Mouse (Mus musculus) liver, embryonic 15.5 days (tissue): ENCODE measurements around the gene Spg11. TPM values are rescaled to one million over a fixed set of nuclear protein-coding genes. Genes with fewer than 3 reads are reported as not detected.
"Not testable (repeated sequence)": the region's sequence is repeated elsewhere in the genome, so short reads cannot be mapped to it uniquely, and the experiment has no call there.

Experiments
- ATAC-seq: fragments of 200-750 bp; cut with Nextera tagmentation; 2 replicates; pipeline ENCODE4 v1.8.0; 2017; ENCODE audit warnings: moderate number of reproducible peaks, mild to moderate bottlenecking, moderate library complexity; ENCODE audit not compliant: insufficient read depth
- H3K27ac ChIP-seq: fragments of 300-500 bp; sonication (generic); replicated peaks from 2 replicates; pipeline ENCODE4 v1.5.1; 2015; ENCODE audit warnings: mild to moderate bottlenecking, inconsistent platforms
- H3K27me3 ChIP-seq: fragments of 300-500 bp; sonication (generic); 2 replicates; pipeline ENCODE4 v1.6.1; 2015; ENCODE audit warnings: mild to moderate bottlenecking, inconsistent platforms
- H3K36me3 ChIP-seq: fragments of 300-500 bp; sonication (generic); replicated peaks from 2 replicates; pipeline ENCODE4 v1.6.1; 2015; ENCODE audit warnings: moderate library complexity, mild to moderate bottlenecking, inconsistent platforms
- H3K4me1 ChIP-seq: fragments of 300-500 bp; sonication (generic); replicated peaks from 2 replicates; pipeline ENCODE4 v1.6.1; 2015; ENCODE audit warnings: inconsistent platforms
- H3K4me2 ChIP-seq: fragments of 300-500 bp; sonication (generic); 2 replicates; pipeline ENCODE4 v1.6.1; 2015; ENCODE audit warnings: moderate library complexity, mild to moderate bottlenecking, inconsistent platforms
- H3K4me3 ChIP-seq: fragments of 300-500 bp; sonication (generic); replicated peaks from 2 replicates; pipeline ENCODE4 v1.5.1; 2015; ENCODE audit warnings: mild to moderate bottlenecking, inconsistent platforms
- H3K9ac ChIP-seq: fragments of 300-500 bp; sonication (generic); 2 replicates; pipeline ENCODE4 v1.6.1; 2015; ENCODE audit warnings: moderate library complexity, mild to moderate bottlenecking, inconsistent platforms
- H3K9me3 ChIP-seq: fragments of 300-500 bp; sonication (generic); replicated peaks from 2 replicates; pipeline ENCODE4 v1.6.1; 2016; ENCODE audit warnings: inconsistent platforms
- WGBS: fragments of 180-500 bp; shearing (Covaris S2); methylation state at CpG from one replicate; pipeline ENCODE4 v1.1.7; 2015; ENCODE audit warnings: mixed read lengths; ENCODE audit not compliant: insufficient replicate concordance; 5-methylcytosine and 5-hydroxymethylcytosine counted together
- polyA plus RNA-seq: library from polyadenylated mRNA; unstranded; fragments of >200 nt; fragmentation: Nextera tagmentation; extraction: Ambion mirVana; gene quantifications from 2 replicates; pipeline ENCODE4 v1.2.1, GENCODE M21; 2015

Spg11 gene
- polyA plus RNA-seq, 1 experiment from 2014 or later, result 2.7 TPM

DNA sequence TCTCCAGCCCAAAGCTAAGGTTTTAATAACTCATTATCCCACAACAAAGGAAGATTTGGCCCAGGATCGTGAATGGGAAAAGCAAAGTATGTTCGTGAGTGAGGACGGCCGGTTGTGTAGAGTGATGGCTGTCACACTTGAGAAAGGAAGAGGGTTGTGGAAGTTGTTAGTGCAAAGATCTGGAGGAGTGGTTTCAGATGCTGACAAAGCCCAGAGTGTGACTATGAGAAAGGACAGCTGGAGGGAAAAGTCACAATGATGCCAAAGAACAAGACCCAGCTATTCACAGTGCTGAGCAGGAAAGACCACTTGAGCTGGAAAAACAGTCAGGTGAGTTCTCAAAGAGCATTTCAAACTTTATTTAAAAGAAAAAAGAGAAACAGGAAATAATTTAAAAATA lies 8.5 kb downstream of the Spg11 start:
- ATAC-seq, result no peak
- Histone ChIP-seq H3K9ac (no peak overlapping the region), H3K27me3 (no peaks in the 10 kb centered on the region), H3K27ac (no peak overlapping the region), H3K9me3 (no peaks in the 10 kb centered on the region), H3K36me3 (peaks cover 43% of the 10 kb centered on the region), H3K4me2 (no peak overlapping the region), H3K4me3 (no peak overlapping the region), H3K4me1 (no peaks in the 10 kb centered on the region)
- WGBS, result 75% methylated on average over 4 of the region's 4 CpGs

- H3K27me3 ChIP-seq, result no peaks in the 10 kb centered on the region
- no peak overlapping the region for H3K9ac ChIP-seq
- ATAC-seq, result no peak
- no peaks in the 10 kb centered on the region for H3K9me3 ChIP-seq
- H3K4me2 ChIP-seq, result no peak overlapping the region
- H3K4me3 ChIP-seq, result no peak overlapping the region
- H3K36me3 ChIP-seq, result peaks cover 35% of the 10 kb centered on the region
- no peaks in the 10 kb centered on the region for H3K4me1 ChIP-seq
- H3K27ac ChIP-seq, result no peak overlapping the region
- WGBS, result 79% methylated on average over 14 of the region's 14 CpGs
These were observed 10.1 kb downstream of the Spg11 start for GRCm38 (mm10) chr2:122108101-122108500.

DNA sequence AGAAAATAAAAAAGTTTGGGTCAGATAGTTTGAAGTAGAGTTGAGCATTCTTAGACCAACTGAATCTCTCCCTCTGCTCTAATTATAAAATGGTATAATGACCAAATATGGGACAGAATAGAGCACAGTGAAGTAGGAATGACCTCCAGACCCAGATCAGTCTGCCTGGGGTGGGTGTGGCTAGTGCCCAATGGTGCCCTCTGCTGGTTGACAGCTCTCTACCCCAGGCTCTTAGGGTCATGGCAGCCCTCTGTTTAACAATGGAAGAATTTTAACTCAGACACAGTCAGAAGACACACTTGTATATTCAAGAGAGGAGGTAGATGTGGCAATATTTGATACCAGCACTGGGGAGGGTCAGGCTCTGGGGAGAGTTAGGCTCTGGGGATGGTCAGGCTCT lies 16.1 kb downstream of the Spg11 start:
- no peak overlapping the region for H3K4me3 ChIP-seq
- H3K27me3 ChIP-seq, result no peaks in the 10 kb centered on the region
- H3K36me3 ChIP-seq, result peaks cover 39% of the 10 kb centered on the region
- H3K27ac ChIP-seq, result no peak overlapping the region
- H3K9me3 ChIP-seq, result no peaks in the 10 kb centered on the region
- ATAC-seq, result no peak
- no peak overlapping the region for H3K4me2 ChIP-seq
- H3K9ac ChIP-seq, result no peak overlapping the region
- H3K4me1 ChIP-seq, result no peaks in the 10 kb centered on the region

- H3K9ac ChIP-seq, H3K9me3 ChIP-seq, H3K27me3 ChIP-seq, H3K27ac ChIP-seq, H3K4me2 ChIP-seq, H3K4me1 ChIP-seq, H3K4me3 ChIP-seq: not testable (repeated sequence)
- 67% methylated on average over 5 of the region's 5 CpGs for WGBS
- ATAC-seq, result peak; percentile 42; the same call in 1 of the 2 replicates
- H3K36me3 ChIP-seq, result peaks cover 63% of the 10 kb centered on the region
These were observed 20.5 kb downstream of the Spg11 start for GRCm38 (mm10) chr2:122097686-122098085.

GRCm38 (mm10) chr2:122093844-122094243 lies 24.3 kb downstream of the Spg11 start:
- Histone ChIP-seq H3K27ac (no peak overlapping the region), H3K4me1 (no peaks in the 10 kb centered on the region), H3K36me3 (peaks cover 67% of the 10 kb centered on the region), H3K4me2 (no peak overlapping the region), H3K9me3 (no peaks in the 10 kb centered on the region), H3K27me3 (no peaks in the 10 kb centered on the region), H3K9ac (no peak overlapping the region), H3K4me3 (no peak overlapping the region)
- 81% methylated on average over 4 of the region's 4 CpGs for WGBS
- no peak for ATAC-seq

DNA sequence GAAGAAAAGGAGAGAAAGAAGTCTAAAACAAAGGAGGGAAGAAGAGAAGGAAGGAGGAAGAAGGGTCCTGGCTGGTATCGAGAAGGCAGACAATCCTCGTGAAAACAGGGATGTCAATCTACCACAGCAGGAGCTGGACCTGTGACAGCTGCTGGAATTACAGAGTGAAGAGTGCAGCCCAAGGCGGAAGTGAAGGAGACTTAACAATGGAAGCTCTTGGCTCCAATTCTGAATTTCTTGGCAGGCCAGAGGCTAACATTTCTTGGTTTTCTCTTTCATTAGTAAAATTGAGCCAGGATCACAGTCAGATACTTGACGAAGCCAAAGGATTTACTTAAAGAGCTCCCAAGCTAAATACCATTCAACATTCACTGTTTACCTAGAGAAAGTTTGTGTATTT lies 31.7 kb downstream of the Spg11 start:
- H3K27ac ChIP-seq, result no peak overlapping the region
- WGBS, result 76% methylated on average over 4 of the region's 4 CpGs
- no peaks in the 10 kb centered on the region for H3K27me3 ChIP-seq

GRCm38 (mm10) chr2:122081728-122082456 lies 36.3 kb downstream of the Spg11 start:
- Histone ChIP-seq H3K36me3 (peaks cover 43% of the 10 kb centered on the region), H3K9me3 (no peaks in the 10 kb centered on the region), H3K27me3 (no peaks in the 10 kb centered on the region), H3K4me1 (no peaks in the 10 kb centered on the region; the same call in 1 of the 2 replicates), H3K4me2 (no peak overlapping the region), H3K4me3 (no peak overlapping the region), H3K27ac (no peak overlapping the region), H3K9ac (no peak overlapping the region)
- WGBS, result 70% methylated on average over 7 of the region's 7 CpGs
- peak; percentile 63 for ATAC-seq

More for the DNA sequence above, 31.7 kb downstream of the Spg11 start:
- Histone ChIP-seq H3K4me2 (no peak overlapping the region), H3K4me1 (no peaks in the 10 kb centered on the region; the same call in 1 of the 2 replicates), H3K4me3 (no peak overlapping the region), H3K36me3 (peaks cover 49% of the 10 kb centered on the region), H3K9ac (no peak overlapping the region), H3K9me3 (no peaks in the 10 kb centered on the region)
- no peak for ATAC-seq

GRCm38 (mm10) chr2:122069922-122070321 lies 48.3 kb downstream of the Spg11 start:
- 26% methylated on average over 5 of the region's 5 CpGs for WGBS
- Histone ChIP-seq H3K4me3 (no peak overlapping the region), H3K9ac (no peak overlapping the region)

GRCm38 (mm10) chr2:122069144-122069912 lies 48.9 kb downstream of the Spg11 start:
- Histone ChIP-seq H3K36me3 (peaks cover 35% of the 10 kb centered on the region), H3K4me2 (no peak overlapping the region), H3K27me3 (no peaks in the 10 kb centered on the region), H3K4me1 (no peaks in the 10 kb centered on the region), H3K9ac (no peak overlapping the region), H3K9me3 (no peaks in the 10 kb centered on the region), H3K27ac (no peak overlapping the region), H3K4me3 (no peak overlapping the region)
- 62% methylated on average over 6 of the region's 6 CpGs for WGBS
- ATAC-seq, result no peak

More at GRCm38 (mm10) chr2:122069922-122070321, 48.3 kb downstream of the Spg11 start:
- H3K4me1 ChIP-seq, result no peaks in the 10 kb centered on the region
- ATAC-seq, result no peak
- no peak overlapping the region for H3K27ac ChIP-seq
- H3K9me3 ChIP-seq, result no peaks in the 10 kb centered on the region
- H3K4me2 ChIP-seq, result no peak overlapping the region
- no peaks in the 10 kb centered on the region for H3K27me3 ChIP-seq
- H3K36me3 ChIP-seq, result peaks cover 29% of the 10 kb centered on the region

- no peaks in the 10 kb centered on the region for H3K4me1 ChIP-seq
- 75% methylated on average over 8 of the region's 8 CpGs for WGBS
- no peak overlapping the region for H3K4me3 ChIP-seq
- H3K4me2 ChIP-seq, result no peak overlapping the region
- no peak overlapping the region for H3K9ac ChIP-seq
- no peak for ATAC-seq
- no peak overlapping the region for H3K27ac ChIP-seq
- no peaks in the 10 kb centered on the region for H3K27me3 ChIP-seq
- peaks cover 44% of the 10 kb centered on the region for H3K36me3 ChIP-seq
- H3K9me3 ChIP-seq, result no peaks in the 10 kb centered on the region
These were observed 51.9 kb downstream of the Spg11 start for GRCm38 (mm10) chr2:122066241-122066640.

DNA sequence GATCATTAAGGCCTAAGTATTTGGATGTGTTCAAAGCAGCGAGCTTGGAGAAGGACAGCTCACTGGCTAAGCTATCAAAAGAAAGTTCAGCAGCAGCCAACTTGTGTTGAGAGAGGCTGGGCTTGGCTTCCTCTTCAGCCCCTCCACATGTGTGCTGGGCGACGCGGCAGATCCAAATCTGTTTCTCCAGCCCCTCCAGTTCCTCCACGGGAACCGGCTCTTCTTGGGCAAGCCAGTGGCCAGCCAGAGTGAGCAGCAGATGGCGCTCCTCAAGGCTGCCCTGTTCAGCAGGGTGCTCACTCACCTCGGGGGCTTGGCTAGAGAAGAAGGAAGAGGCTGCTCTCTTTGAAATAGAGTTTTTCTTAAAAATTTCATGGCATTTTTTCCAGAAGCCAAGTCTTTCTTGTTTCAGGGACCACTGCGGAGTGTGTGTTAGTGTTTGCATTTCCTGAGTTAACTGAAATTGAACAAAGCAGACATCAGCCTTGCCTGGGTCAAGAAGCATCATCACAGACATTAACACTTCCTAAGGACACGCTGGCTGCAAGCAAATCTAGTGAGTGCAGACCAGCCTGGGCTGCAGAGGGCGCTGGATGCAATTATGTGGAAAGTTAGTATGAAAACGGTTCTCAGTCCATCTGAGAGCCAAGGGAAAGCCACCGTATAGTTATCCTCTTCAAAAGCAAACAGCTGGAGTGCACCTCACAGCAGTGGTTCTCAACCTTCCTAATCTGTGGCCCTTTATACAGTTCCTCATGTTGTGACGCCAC lies 52.8 kb downstream of the Spg11 start:
- H3K9me3 ChIP-seq, result no peaks in the 10 kb centered on the region
- no peak overlapping the region for H3K4me3 ChIP-seq
- WGBS, result 42% methylated on average over 14 of the region's 14 CpGs
- no peak overlapping the region for H3K27ac ChIP-seq
- no peak overlapping the region for H3K4me2 ChIP-seq
- H3K36me3 ChIP-seq, result peaks cover 53% of the 10 kb centered on the region
- no peaks in the 10 kb centered on the region for H3K4me1 ChIP-seq
- no peak overlapping the region for H3K9ac ChIP-seq
- ATAC-seq, result no peak
- no peaks in the 10 kb centered on the region for H3K27me3 ChIP-seq
